Mouse (Mus musculus): Measurements from ENCODE around the gene Zc3h15. TPM values are rescaled to one million over a fixed set of nuclear protein-coding genes. Genes with fewer than 3 reads are reported as not detected.
A peak's percentile ranks its signal among the peaks of the same experiment; 100 is the strongest.

Gene Zc3h15
- polyA plus RNA-seq (2015; fragmentation: Nextera tagmentation; extraction: Ambion mirVana), result 172 and 187 TPM in 2 replicates

GRCm38 (mm10) chr2:83644276-83645252 is at the start of gene Zc3h15:
TSS of gene Zc3h15 (plus strand) at chr2:83644435.
- ATAC-seq (ENCODE audit: low FRiP score), result peak; percentile 100
- Histone ChIP-seq H3K27ac (replicated peaks) (peak within 1 kb of the TSS; percentile 93), H3K4me2 (peak within 1 kb of the TSS; percentile 65), H3K27me3 (replicated peaks) (no peaks in the 10 kb centered on the region), H3K4me1 (peaks cover 34% of the 10 kb centered on the region), H3K4me3 (replicated peaks) (peak within 1 kb of the TSS; percentile 80), H3K36me3 (no peaks in the 10 kb centered on the region), H3K9me3 (replicated peaks) (no peaks in the 10 kb centered on the region), H3K9ac (replicated peaks) (peak within 1 kb of the TSS; percentile 88)
- WGBS, result under 1% methylated on average over 82 of the region's 100 CpGs

GRCm38 (mm10) chr2:83620558-83621367 is 23.5 kb upstream of the Zc3h15 start:
- ATAC-seq (ENCODE audit: low FRiP score), result no peak
- H3K27ac ChIP-seq (replicated peaks), result no peak overlapping the region
- no peaks in the 10 kb centered on the region for H3K27me3 ChIP-seq (replicated peaks)
- H3K4me2 ChIP-seq, result no peak overlapping the region
- H3K9ac ChIP-seq (replicated peaks), result no peak overlapping the region
- WGBS, result 94% methylated on average over 11 of the region's 11 CpGs
- H3K4me1 ChIP-seq, result no peaks in the 10 kb centered on the region
- H3K9me3 ChIP-seq (replicated peaks), result no peaks in the 10 kb centered on the region
- no peaks in the 10 kb centered on the region for H3K36me3 ChIP-seq
- H3K4me3 ChIP-seq (replicated peaks), result no peak overlapping the region

GRCm38 (mm10) chr2:83621511-83621910 is 22.7 kb upstream of the Zc3h15 start:
- H3K4me3 ChIP-seq (replicated peaks), result no peak overlapping the region
- no peak overlapping the region for H3K4me2 ChIP-seq
- H3K9ac ChIP-seq (replicated peaks), result no peak overlapping the region
- ATAC-seq (ENCODE audit: low FRiP score), result no peak
- no peak overlapping the region for H3K27ac ChIP-seq (replicated peaks)
- no peaks in the 10 kb centered on the region for H3K36me3 ChIP-seq
- H3K9me3 ChIP-seq (replicated peaks), result no peaks in the 10 kb centered on the region
- no peaks in the 10 kb centered on the region for H3K4me1 ChIP-seq
- no peaks in the 10 kb centered on the region for H3K27me3 ChIP-seq (replicated peaks)
- WGBS, result 88% methylated on average over 4 of the region's 4 CpGs

- H3K9me3 ChIP-seq (replicated peaks), result no peaks in the 10 kb centered on the region
- no peaks in the 10 kb centered on the region for H3K27me3 ChIP-seq (replicated peaks)
- no peak overlapping the region for H3K9ac ChIP-seq (replicated peaks)
- no peaks in the 10 kb centered on the region for H3K4me1 ChIP-seq
- H3K36me3 ChIP-seq, result no peaks in the 10 kb centered on the region
- no peak for ATAC-seq (ENCODE audit: low FRiP score)
- WGBS, result 55% methylated on average over 11 of the region's 11 CpGs
- H3K27ac ChIP-seq (replicated peaks), result no peak overlapping the region
- no peak overlapping the region for H3K4me3 ChIP-seq (replicated peaks)
- H3K4me2 ChIP-seq, result no peak overlapping the region
These were observed 21.4 kb upstream of the Zc3h15 start for GRCm38 (mm10) chr2:83622792-83623191.

- H3K9ac ChIP-seq (replicated peaks), result no peak overlapping the region
- H3K4me2 ChIP-seq, result no peak overlapping the region
- H3K4me3 ChIP-seq (replicated peaks), result no peak overlapping the region
- 61% methylated on average over 4 of the region's 4 CpGs for WGBS
- H3K9me3 ChIP-seq (replicated peaks), result no peaks in the 10 kb centered on the region
- ATAC-seq (ENCODE audit: low FRiP score), result no peak
- no peaks in the 10 kb centered on the region for H3K4me1 ChIP-seq
- no peaks in the 10 kb centered on the region for H3K36me3 ChIP-seq
- H3K27me3 ChIP-seq (replicated peaks), result no peaks in the 10 kb centered on the region
- H3K27ac ChIP-seq (replicated peaks), result no peak overlapping the region
These were observed 20.2 kb upstream of the Zc3h15 start for GRCm38 (mm10) chr2:83624045-83624444.

- H3K27me3 ChIP-seq (replicated peaks), result no peaks in the 10 kb centered on the region
- H3K4me3 ChIP-seq (replicated peaks), result no peak overlapping the region
- WGBS, result 28% methylated on average over 10 of the region's 10 CpGs
- no peak overlapping the region for H3K9ac ChIP-seq (replicated peaks)
- H3K9me3 ChIP-seq (replicated peaks), result no peaks in the 10 kb centered on the region
- H3K4me1 ChIP-seq, result no peaks in the 10 kb centered on the region
- H3K27ac ChIP-seq (replicated peaks), result no peak overlapping the region
- peak overlapping the region; percentile 30 for H3K4me2 ChIP-seq
- no peaks in the 10 kb centered on the region for H3K36me3 ChIP-seq
- no peak; the same call in 1 of the 2 replicates for ATAC-seq (ENCODE audit: low FRiP score)
These were observed 18.8 kb upstream of the Zc3h15 start for GRCm38 (mm10) chr2:83625226-83626108.

- no peak overlapping the region for H3K4me3 ChIP-seq (replicated peaks)
- 89% methylated on average over 9 of the region's 9 CpGs for WGBS
- H3K4me2 ChIP-seq, result no peak overlapping the region
- H3K9me3 ChIP-seq (replicated peaks), result no peaks in the 10 kb centered on the region
- H3K27me3 ChIP-seq (replicated peaks), result no peaks in the 10 kb centered on the region
- no peak overlapping the region for H3K27ac ChIP-seq (replicated peaks)
- H3K4me1 ChIP-seq, result no peaks in the 10 kb centered on the region
- H3K9ac ChIP-seq (replicated peaks), result no peak overlapping the region
- H3K36me3 ChIP-seq, result no peaks in the 10 kb centered on the region
- ATAC-seq (ENCODE audit: low FRiP score), result no peak
These were observed 17.4 kb upstream of the Zc3h15 start for GRCm38 (mm10) chr2:83626881-83627280.

- H3K9ac ChIP-seq (replicated peaks), result no peak overlapping the region
- H3K4me2 ChIP-seq, result no peak overlapping the region
- no peak overlapping the region for H3K27ac ChIP-seq (replicated peaks)
- ATAC-seq (ENCODE audit: low FRiP score), result no peak
- no peaks in the 10 kb centered on the region for H3K4me1 ChIP-seq
- no peaks in the 10 kb centered on the region for H3K27me3 ChIP-seq (replicated peaks)
- H3K36me3 ChIP-seq, result no peaks in the 10 kb centered on the region
- no peaks in the 10 kb centered on the region for H3K9me3 ChIP-seq (replicated peaks)
- H3K4me3 ChIP-seq (replicated peaks), result no peak overlapping the region
- WGBS, result 83% methylated on average over 9 of the region's 9 CpGs
These were observed 16.7 kb upstream of the Zc3h15 start for GRCm38 (mm10) chr2:83627495-83627894.

GRCm38 (mm10) chr2:83627932-83628331 is 16.3 kb upstream of the Zc3h15 start:
- no peak overlapping the region for H3K9ac ChIP-seq (replicated peaks)
- ATAC-seq (ENCODE audit: low FRiP score), result no peak
- no peaks in the 10 kb centered on the region for H3K9me3 ChIP-seq (replicated peaks)
- no peak overlapping the region for H3K4me3 ChIP-seq (replicated peaks)
- H3K27me3 ChIP-seq (replicated peaks), result no peaks in the 10 kb centered on the region
- WGBS, result 92% methylated on average over 6 of the region's 6 CpGs
- no peaks in the 10 kb centered on the region for H3K36me3 ChIP-seq
- no peak overlapping the region for H3K4me2 ChIP-seq
- no peak overlapping the region for H3K27ac ChIP-seq (replicated peaks)
- H3K4me1 ChIP-seq, result no peaks in the 10 kb centered on the region

- no peak overlapping the region for H3K4me2 ChIP-seq
- H3K36me3 ChIP-seq, result no peaks in the 10 kb centered on the region
- no peak overlapping the region for H3K9ac ChIP-seq (replicated peaks)
- peaks cover 16% of the 10 kb centered on the region for H3K4me1 ChIP-seq
- WGBS, result 93% methylated on average over 1 of the region's 1 CpGs
- no peak for ATAC-seq (ENCODE audit: low FRiP score)
- H3K27ac ChIP-seq (replicated peaks), result no peak overlapping the region
- H3K27me3 ChIP-seq (replicated peaks), result no peaks in the 10 kb centered on the region
- H3K4me3 ChIP-seq (replicated peaks), result no peak overlapping the region
- no peaks in the 10 kb centered on the region for H3K9me3 ChIP-seq (replicated peaks)
These were observed 2.2 kb upstream of the Zc3h15 start for GRCm38 (mm10) chr2:83641993-83642392.

GRCm38 (mm10) chr2:83648916-83649315 is 4.7 kb downstream of the Zc3h15 start:
- 74% methylated on average over 9 of the region's 9 CpGs for WGBS
- Histone ChIP-seq H3K27ac (replicated peaks) (no peak overlapping the region), H3K4me1 (peaks cover 32% of the 10 kb centered on the region), H3K4me2 (no peak overlapping the region), H3K9me3 (replicated peaks) (no peaks in the 10 kb centered on the region), H3K9ac (replicated peaks) (no peak overlapping the region), H3K4me3 (replicated peaks) (no peak overlapping the region), H3K36me3 (no peaks in the 10 kb centered on the region), H3K27me3 (replicated peaks) (no peaks in the 10 kb centered on the region)
- no peak for ATAC-seq (ENCODE audit: low FRiP score)
